Mouse (Mus musculus): ENCODE data around the gene Tinag. TPM values are rescaled to one million over a fixed set of nuclear protein-coding genes. Genes with fewer than 3 reads are reported as not detected.

Tinag gene
- polyA plus RNA-seq, 1 experiment from 2014 or later = 0.17 TPM

DNA sequence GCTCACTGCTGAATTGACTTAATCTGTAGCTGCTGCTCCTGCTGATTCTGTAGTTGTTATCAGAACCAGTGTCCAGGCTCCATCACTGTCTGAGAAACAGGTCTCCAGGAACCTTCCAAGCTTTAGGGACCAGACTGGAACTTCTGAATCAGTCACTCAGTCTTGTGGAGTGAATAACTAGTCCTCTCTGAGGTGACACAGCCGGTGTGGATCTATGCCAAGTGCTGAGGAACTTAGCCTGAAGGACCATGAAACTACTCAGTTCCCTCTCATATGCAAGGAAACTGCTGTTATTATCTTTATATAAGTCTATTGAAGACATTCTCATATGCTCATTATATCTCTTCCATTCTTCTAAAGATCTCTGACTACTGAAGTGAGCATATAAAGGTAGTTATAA, 49.6 kb downstream of the Tinag start:
- Histone ChIP-seq H3K36me3 (no peaks in the 10 kb centered on the region), H3K4me1 (no peaks in the 10 kb centered on the region; the same call in 1 of the 2 replicates), H3K9ac (replicated peaks) (no peak overlapping the region), H3K4me2 (replicated peaks) (no peak overlapping the region), H3K27me3 (no peaks in the 10 kb centered on the region), H3K9me3 (no peaks in the 10 kb centered on the region), H3K4me3 (no peak overlapping the region), H3K27ac (replicated peaks) (no peak overlapping the region)
- ATAC-seq (ENCODE audit: low FRiP score, low read depth) = no peak
- WGBS = 79% methylated on average over 1 of the region's 1 CpGs

DNA sequence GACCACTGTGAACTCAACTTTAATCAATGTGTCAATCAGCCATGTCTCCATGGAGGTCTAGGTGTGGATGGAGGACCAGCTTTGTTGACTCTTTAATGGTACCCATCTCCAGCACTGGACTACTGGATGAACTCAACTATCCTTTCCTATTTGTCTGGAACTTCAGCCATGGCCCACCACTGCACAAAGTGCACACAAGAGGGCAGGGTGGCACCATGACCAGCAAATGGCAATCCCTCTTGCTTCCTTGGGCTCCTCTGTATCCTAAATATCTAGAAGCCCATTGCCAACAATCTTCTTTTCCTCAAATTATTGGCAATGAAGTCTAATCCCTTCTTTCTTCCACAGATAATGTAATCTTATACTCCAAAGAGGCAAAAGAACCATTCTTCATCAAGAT, 55.6 kb downstream of the Tinag start:
- Histone ChIP-seq H3K27me3 (no peaks in the 10 kb centered on the region), H3K36me3 (no peaks in the 10 kb centered on the region), H3K4me1 (no peaks in the 10 kb centered on the region), H3K4me2 (replicated peaks) (no peak overlapping the region), H3K9ac (replicated peaks) (no peak overlapping the region), H3K4me3 (no peak overlapping the region), H3K9me3 (no peaks in the 10 kb centered on the region), H3K27ac (replicated peaks) (no peak overlapping the region)
- no peak for ATAC-seq (ENCODE audit: low FRiP score, low read depth)

DNA sequence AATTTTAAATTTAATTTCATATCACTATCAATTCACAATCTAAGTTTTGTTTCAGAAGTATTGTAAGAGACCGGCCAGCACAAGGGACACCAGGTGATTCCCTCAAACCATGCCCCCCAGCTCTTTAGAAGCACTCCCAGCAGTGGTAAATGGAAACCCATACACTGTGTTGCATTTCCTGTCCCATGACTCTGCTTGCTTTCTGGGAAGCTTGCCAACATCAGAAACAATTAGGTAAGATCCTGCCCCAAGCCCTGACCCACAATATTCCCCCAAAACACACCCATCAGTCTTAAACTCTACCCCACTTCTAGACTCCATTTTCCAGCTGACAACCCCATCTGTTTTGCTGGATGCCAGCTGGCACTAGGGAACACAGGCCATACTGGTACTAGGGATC, 110.8 kb downstream of the Tinag start:
- Histone ChIP-seq H3K9me3 (no peaks in the 10 kb centered on the region), H3K27ac (replicated peaks) (no peak overlapping the region), H3K4me1 (no peaks in the 10 kb centered on the region), H3K36me3 (no peaks in the 10 kb centered on the region), H3K4me2 (replicated peaks) (no peak overlapping the region), H3K27me3 (no peaks in the 10 kb centered on the region), H3K4me3 (no peak overlapping the region), H3K9ac (replicated peaks) (no peak overlapping the region)
- WGBS = 86% methylated on average over 1 of the region's 1 CpGs
- no peak for ATAC-seq (ENCODE audit: low FRiP score, low read depth)

DNA sequence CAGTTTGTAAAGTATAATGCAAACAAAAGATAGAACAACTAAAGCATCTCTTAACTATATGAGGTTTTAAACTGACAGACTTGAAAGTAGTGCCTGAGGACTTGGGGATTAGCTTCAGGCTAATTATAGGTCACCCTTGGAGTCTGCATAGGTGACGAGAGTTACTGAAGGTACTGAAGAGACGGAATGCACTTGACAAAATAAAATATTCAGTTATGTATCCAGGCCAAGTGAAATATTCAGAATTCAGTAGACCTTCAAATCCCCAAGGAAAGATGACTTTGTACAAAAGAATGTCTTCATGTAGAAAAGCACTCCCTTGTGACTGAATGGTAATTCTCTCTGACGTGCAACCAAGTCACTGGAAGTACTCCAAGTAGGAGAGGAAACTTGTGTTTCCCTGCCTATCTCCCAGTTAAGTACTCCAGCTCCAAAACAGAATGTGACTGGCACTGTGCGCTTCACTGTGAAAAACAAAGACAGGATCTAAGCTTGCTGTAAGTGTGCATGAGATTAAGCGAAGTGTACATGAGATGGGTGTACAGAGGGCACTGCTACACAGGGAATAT, 130.4 kb downstream of the Tinag start:
- no peaks in the 10 kb centered on the region for H3K9me3 ChIP-seq
- H3K9ac ChIP-seq (replicated peaks) = no peak overlapping the region
- H3K4me3 ChIP-seq = no peak overlapping the region
- 89% methylated on average over 5 of the region's 5 CpGs for WGBS
- no peaks in the 10 kb centered on the region for H3K4me1 ChIP-seq
- ATAC-seq (ENCODE audit: low FRiP score, low read depth) = no peak
- H3K27ac ChIP-seq (replicated peaks) = no peak overlapping the region
- no peak overlapping the region for H3K4me2 ChIP-seq (replicated peaks)
- no peaks in the 10 kb centered on the region for H3K27me3 ChIP-seq
- no peaks in the 10 kb centered on the region for H3K36me3 ChIP-seq
